Mouse (Mus musculus) C2C12 (cell line): ENCODE results near the gene Ankrd13c.

Source experiments
- CEBPB ChIP-seq: IDR thresholded peaks from one replicate; pipeline ENCODE4 v1.6.1; 2011; ENCODE audit warnings: low read depth, mild to moderate bottlenecking, control low read depth, moderate library complexity
- CTCF ChIP-seq: IDR thresholded peaks from one replicate; pipeline ENCODE4 v1.5.1; 2011; ENCODE audit not compliant: control insufficient read depth, insufficient read depth, insufficient read length
- FOSL1 ChIP-seq: IDR thresholded peaks from one replicate; pipeline ENCODE4 v1.8.0; 2011; ENCODE audit warnings: mild to moderate bottlenecking, low read length; ENCODE audit not compliant: poor library complexity, insufficient read depth, severe bottlenecking
- MAX ChIP-seq: IDR thresholded peaks from one replicate; pipeline ENCODE4 v1.6.1; 2011; ENCODE audit warnings: mild to moderate bottlenecking, control low read depth
- MYOD1 ChIP-seq: IDR thresholded peaks from one replicate; pipeline ENCODE4 v1.6.1; 2011; ENCODE audit warnings: low read depth; ENCODE audit not compliant: control insufficient read depth, insufficient read length
- MYOG ChIP-seq: IDR thresholded peaks from one replicate; pipeline ENCODE4 v1.6.1; 2011; ENCODE audit not compliant: control insufficient read depth, insufficient read length; ENCODE audit errors: extremely low read depth
- USF1 ChIP-seq: IDR thresholded peaks from one replicate; pipeline ENCODE4 v1.6.1; 2011; ENCODE audit warnings: low read depth, mild to moderate bottlenecking, control low read depth, moderate library complexity

GRCm38 (mm10) chr3:157979619-157980018, 32.6 kb downstream of the Ankrd13c start:
- TF ChIP-seq CTCF = no peak
- no peak for TF ChIP-seq USF1
- no peak for TF ChIP-seq MAX
- no peak for TF ChIP-seq CEBPB
- no peak for TF ChIP-seq MYOG
- TF ChIP-seq FOSL1 = no peak
- no peak for TF ChIP-seq MYOD1
